Mouse (Mus musculus) liver, embryonic 16.5 days (tissue): Measurements from ENCODE around the gene Sntb2. TPM values are rescaled to one million over a fixed set of nuclear protein-coding genes. Genes with fewer than 3 reads are reported as not detected.
"Not testable (repeated sequence)": the region's sequence is repeated elsewhere in the genome, so short reads cannot be mapped to it uniquely, and the experiment has no call there.

Experiments used
- ATAC-seq: fragments of 200-750 bp; cut with Nextera tagmentation; 2 replicates; pipeline ENCODE4 v1.8.0; 2017; ENCODE audit warnings: low read depth, mild to moderate bottlenecking, moderate number of reproducible peaks, moderate library complexity
- H3K27ac ChIP-seq: fragments of 300-500 bp; sonication (generic); 2 replicates; pipeline ENCODE4 v1.5.1; 2014; ENCODE audit warnings: mild to moderate bottlenecking, low read length
- H3K27me3 ChIP-seq: fragments of 300-500 bp; sonication (generic); 2 replicates; pipeline ENCODE4 v1.6.1; 2014; ENCODE audit warnings: low read depth, low read length, mixed read lengths; ENCODE audit not compliant: control insufficient read depth, insufficient read depth
- H3K36me3 ChIP-seq: fragments of 300-500 bp; sonication (generic); 2 replicates; pipeline ENCODE4 v1.6.1; 2014; ENCODE audit warnings: mild to moderate bottlenecking; ENCODE audit not compliant: control insufficient read depth, insufficient read depth
- H3K4me1 ChIP-seq: fragments of 300-500 bp; sonication (generic); 2 replicates; pipeline ENCODE4 v1.6.1; 2014; ENCODE audit warnings: low read depth, low read length, mixed read lengths; ENCODE audit not compliant: control insufficient read depth
- H3K4me2 ChIP-seq: fragments of 300-500 bp; sonication (generic); 2 replicates; pipeline ENCODE4 v1.6.1; 2014; ENCODE audit warnings: low read depth, low read length, mixed read lengths
- H3K4me3 ChIP-seq: fragments of 300-500 bp; sonication (generic); 2 replicates; pipeline ENCODE4 v1.5.1; 2014; ENCODE audit warnings: low read depth, mild to moderate bottlenecking, low read length
- H3K9ac ChIP-seq: fragments of 300-500 bp; sonication (generic); 2 replicates; pipeline ENCODE4 v1.6.1; 2014; ENCODE audit warnings: low read depth, low read length
- H3K9me3 ChIP-seq: fragments of 300-500 bp; sonication (generic); replicated peaks from 2 replicates; pipeline ENCODE4 v1.6.1; 2016; ENCODE audit warnings: low read length; ENCODE audit not compliant: control insufficient read depth
- WGBS: fragments of 180-500 bp; shearing (Covaris S2); extraction: QIAGEN DNeasy Blood & Tissue Kit; methylation state at CpG from one replicate; pipeline ENCODE4 v1.1.7; 2014; ENCODE audit not compliant: insufficient replicate concordance; 5-methylcytosine and 5-hydroxymethylcytosine counted together
- polyA plus RNA-seq: library from polyadenylated mRNA; unstranded; fragments of >200 nt; fragmentation: Nextera tagmentation; extraction: Ambion mirVana; gene quantifications from 2 replicates; pipeline ENCODE4 v1.2.1, GENCODE M21; 2015

Gene Sntb2
- polyA plus RNA-seq, 1 experiment from 2014 or later, result 1.3 TPM

- Histone ChIP-seq H3K4me1 (no peaks in the 10 kb centered on the region; the same call in 1 of the 2 replicates), H3K4me2 (no peak overlapping the region), H3K27ac (no peak overlapping the region), H3K4me3 (no peak overlapping the region), H3K27me3 (no peaks in the 10 kb centered on the region), H3K9me3 (no peaks in the 10 kb centered on the region), H3K9ac (no peak overlapping the region), H3K36me3 (no peaks in the 10 kb centered on the region)
- WGBS, result 59% methylated on average over 7 of the region's 7 CpGs
- ATAC-seq, result no peak
These were observed 39.2 kb downstream of the Sntb2 start for GRCm38 (mm10) chr8:106974754-106975153.

GRCm38 (mm10) chr8:106975764-106976163, 40.2 kb downstream of the Sntb2 start:
- no peaks in the 10 kb centered on the region for H3K36me3 ChIP-seq
- no peak overlapping the region for H3K27ac ChIP-seq
- 65% methylated on average over 2 of the region's 2 CpGs for WGBS
- no peaks in the 10 kb centered on the region for H3K27me3 ChIP-seq
- H3K4me3 ChIP-seq, result no peak overlapping the region
- no peaks in the 10 kb centered on the region for H3K9me3 ChIP-seq
- no peak overlapping the region for H3K9ac ChIP-seq
- ATAC-seq, result no peak
- H3K4me2 ChIP-seq, result no peak overlapping the region
- H3K4me1 ChIP-seq, result no peaks in the 10 kb centered on the region; the same call in 1 of the 2 replicates

- no peaks in the 10 kb centered on the region for H3K36me3 ChIP-seq
- H3K27ac ChIP-seq, result no peak overlapping the region
- H3K4me2 ChIP-seq, result no peak overlapping the region
- H3K4me1 ChIP-seq, result no peaks in the 10 kb centered on the region; the same call in 1 of the 2 replicates
- no peak overlapping the region for H3K9ac ChIP-seq
- no peaks in the 10 kb centered on the region for H3K9me3 ChIP-seq
- no peak overlapping the region for H3K4me3 ChIP-seq
- no peak for ATAC-seq
- 64% methylated on average over 4 of the region's 4 CpGs for WGBS
- H3K27me3 ChIP-seq, result no peaks in the 10 kb centered on the region
These were observed 40.9 kb downstream of the Sntb2 start for GRCm38 (mm10) chr8:106976436-106976835.

- H3K4me1 ChIP-seq, result no peaks in the 10 kb centered on the region
- no peaks in the 10 kb centered on the region for H3K9me3 ChIP-seq
- H3K27ac ChIP-seq, result no peak overlapping the region
- H3K4me2 ChIP-seq, result no peak overlapping the region
- 49% methylated on average over 2 of the region's 2 CpGs for WGBS
- no peaks in the 10 kb centered on the region for H3K27me3 ChIP-seq
- no peak overlapping the region for H3K9ac ChIP-seq
- no peaks in the 10 kb centered on the region for H3K36me3 ChIP-seq
- no peak overlapping the region for H3K4me3 ChIP-seq
- ATAC-seq, result no peak
These were observed 43.3 kb downstream of the Sntb2 start for GRCm38 (mm10) chr8:106978755-106979251.

- no peaks in the 10 kb centered on the region for H3K9me3 ChIP-seq
- ATAC-seq, result no peak
- no peaks in the 10 kb centered on the region for H3K27me3 ChIP-seq
- 77% methylated on average over 9 of the region's 9 CpGs for WGBS
- H3K27ac ChIP-seq, result no peak overlapping the region
- no peak overlapping the region for H3K4me2 ChIP-seq
- no peak overlapping the region for H3K9ac ChIP-seq
- no peak overlapping the region for H3K4me3 ChIP-seq
- H3K36me3 ChIP-seq, result no peaks in the 10 kb centered on the region
- H3K4me1 ChIP-seq, result no peaks in the 10 kb centered on the region
These were observed 49.9 kb downstream of the Sntb2 start for GRCm38 (mm10) chr8:106985404-106985821.

- H3K27me3 ChIP-seq, result no peaks in the 10 kb centered on the region
- no peaks in the 10 kb centered on the region for H3K9me3 ChIP-seq
- no peak overlapping the region for H3K4me3 ChIP-seq
- H3K9ac ChIP-seq, result no peak overlapping the region
- no peak for ATAC-seq
- no peaks in the 10 kb centered on the region for H3K36me3 ChIP-seq
- no peak overlapping the region for H3K4me2 ChIP-seq
- H3K27ac ChIP-seq, result no peak overlapping the region
- no peaks in the 10 kb centered on the region for H3K4me1 ChIP-seq
These were observed 50.4 kb downstream of the Sntb2 start for GRCm38 (mm10) chr8:106985951-106986350.

- no peak overlapping the region for H3K27ac ChIP-seq
- no peak overlapping the region for H3K4me2 ChIP-seq
- no peak for ATAC-seq
- no peak overlapping the region for H3K9ac ChIP-seq
- no peaks in the 10 kb centered on the region for H3K27me3 ChIP-seq
- H3K4me1 ChIP-seq, result no peaks in the 10 kb centered on the region
- H3K4me3 ChIP-seq, result no peak overlapping the region
- H3K9me3 ChIP-seq, result no peaks in the 10 kb centered on the region
- no peaks in the 10 kb centered on the region for H3K36me3 ChIP-seq
These were observed 52.0 kb downstream of the Sntb2 start for GRCm38 (mm10) chr8:106987557-106987956.

GRCm38 (mm10) chr8:106991393-106991792, 55.8 kb downstream of the Sntb2 start:
- Histone ChIP-seq H3K4me2 (no peak overlapping the region), H3K27ac (no peak overlapping the region), H3K4me3 (no peak overlapping the region), H3K4me1 (no peaks in the 10 kb centered on the region), H3K36me3 (no peaks in the 10 kb centered on the region), H3K9ac (no peak overlapping the region), H3K9me3 (no peaks in the 10 kb centered on the region), H3K27me3 (no peaks in the 10 kb centered on the region)
- ATAC-seq, result no peak
- WGBS, result 68% methylated on average over 7 of the region's 7 CpGs

GRCm38 (mm10) chr8:106996339-106996738, 60.8 kb downstream of the Sntb2 start:
- not testable (repeated sequence) for H3K9ac ChIP-seq, H3K36me3 ChIP-seq, H3K4me2 ChIP-seq, H3K27me3 ChIP-seq, H3K27ac ChIP-seq, H3K9me3 ChIP-seq, H3K4me1 ChIP-seq, H3K4me3 ChIP-seq, ATAC-seq
- 67% methylated on average over 4 of the region's 4 CpGs for WGBS
